Mouse (Mus musculus) C2C12 (cell line): ENCODE data around the gene Capn11.

Source experiments
- CTCF ChIP-seq: IDR thresholded peaks from one replicate; pipeline ENCODE4 v1.5.1; 2011; ENCODE audit not compliant: control insufficient read depth, insufficient read depth, insufficient read length
- MYOD1 ChIP-seq: IDR thresholded peaks from one replicate; pipeline ENCODE4 v1.6.1; 2011; ENCODE audit warnings: low read depth; ENCODE audit not compliant: control insufficient read depth, insufficient read length

- TF ChIP-seq CTCF (no peak), MYOD1 (no peak)
Measured at GRCm38 (mm10) chr17:45599446-45600242, 59.5 kb downstream of the Capn11 start, which contains the start of gene Slc29a1.
